In genomic region chr4:149793156-149794009, GRCm38 (mm10) we compare ENCODE assay signal across 8 mouse cellular contexts. TPM values are rescaled to one million over a fixed set of nuclear protein-coding genes. Genes with fewer than 3 reads are reported as not detected.
DNase-seq lines count a peak whose midpoint lies in the region; ATAC-seq and TF ChIP-seq lines count a peak whose summit lies in the region.
"Had no signal": no experiment of that assay in that cellular context is flagged by ENCODE, and none has a peak within 500 bp of the region (broad histone marks: within the 10 kb centered on the region; RNA-seq: fewer than 3 reads in every experiment).

No protein-coding gene starts in this region.

- no peak for TF ChIP-seq POLR2A in MEL (IDR thresholded peaks at IDR 0.05; ENCODE audit: control insufficient read depth in 1 of 2, insufficient read depth in 1 of 2, low read depth in 1 of 2, low read length in 2 of 2, poor library complexity in 1 of 2)
- no peak for TF ChIP-seq POLR2A in small intestine, adult 2 months (IDR thresholded peaks at IDR 0.05; ENCODE audit: low read depth, low read length)

- no peak for TF ChIP-seq EP300 in MEL (IDR thresholded peaks at IDR 0.05; ENCODE audit: low read depth in 1 of 2, low read length in 2 of 2)

- TF ChIP-seq RAD21 in MEL (IDR thresholded peaks at IDR 0.05; ENCODE audit: low read depth, low read length): no peak

- no peaks in the 10 kb centered on the region for H3K79me2 ChIP-seq in MEL (ENCODE audit: control insufficient read depth, insufficient read depth, low read length, poor library complexity)

- TF ChIP-seq CTCF in layer of hippocampus, adult 2 months (conservative IDR thresholded peaks at IDR 0.05): peak; percentile 81
- peak; percentile 69 to 85 (median 78) for TF ChIP-seq CTCF in MEL (IDR thresholded peaks at IDR 0.05 in 2 of 3, conservative IDR thresholded peaks at IDR 0.05 in 1 of 3; ENCODE audit: control insufficient read depth in 1 of 3, insufficient read depth in 1 of 3, low read depth in 2 of 3, low read length in 3 of 3, poor library complexity in 1 of 3, severe bottlenecking in 1 of 3)
- TF ChIP-seq CTCF in small intestine, adult 2 months (IDR thresholded peaks at IDR 0.05; ENCODE audit: extremely low read depth, insufficient read length, insufficient replicate concordance, low read depth, low read length): peak; percentile 77; the same call in 1 of the 2 replicates

- ATAC-seq in megakaryocyte, adult 5-6 weeks (ENCODE audit: poor library complexity, severe bottlenecking): no peak

- 16% methylated on average over 13 of the region's 13 CpGs for WGBS in small intestine, adult 2 months

- DNase-seq in layer of hippocampus, adult 2 months (ENCODE audit: low spot score in 2 of 2): no peak
- no peak for DNase-seq in layer of hippocampus, adult 11-12 months (ENCODE audit: low spot score)
- peak; percentile 63 for DNase-seq in MEL (ENCODE audit: low read depth, low spot score)
- peak; percentile 83 for DNase-seq in induced T-regulatory cell, adult 2 months (ENCODE audit: low read depth)
- no peak for DNase-seq in frontal cortex, postnatal 14 days (ENCODE audit: low spot score in 2 of 2)

- no peaks in the 10 kb centered on the region for H3K27me3 ChIP-seq in MEL (ENCODE audit: control insufficient read depth in 1 of 2, insufficient read depth in 2 of 2, low read length in 2 of 2)
- no peaks in the 10 kb centered on the region for H3K27me3 ChIP-seq in small intestine, adult 2 months (ENCODE audit: control insufficient read depth, insufficient read depth, low read length)
- H3K27me3 ChIP-seq: embryonic facial prominence, embryonic 12.5 days had no signal

- no peak overlapping the region for H3K9ac ChIP-seq in MEL (ENCODE audit: control insufficient read depth, low read depth, low read length, poor library complexity, severe bottlenecking)
- H3K9ac ChIP-seq: embryonic facial prominence, embryonic 12.5 days had no signal

- no peaks in the 10 kb centered on the region for H3K9me3 ChIP-seq in MEL (replicated peaks; ENCODE audit: insufficient read depth, low read length)
- H3K9me3 ChIP-seq: embryonic facial prominence, embryonic 12.5 days had no signal

- H3K27ac ChIP-seq in layer of hippocampus, adult 2 months: no peak overlapping the region
- H3K27ac ChIP-seq in MEL (ENCODE audit: control insufficient read depth, low read depth, low read length): no peak overlapping the region
- peak overlapping the region; percentile 46; the same call in 1 of the 2 replicates for H3K27ac ChIP-seq in small intestine, adult 2 months (ENCODE audit: insufficient read depth, low read depth, low read length)
- H3K27ac ChIP-seq: embryonic facial prominence, embryonic 12.5 days had no signal

- H3K36me3 ChIP-seq in MEL (ENCODE audit: control insufficient read depth in 1 of 2, insufficient read depth in 2 of 2, low read length in 2 of 2): peaks cover 0 to 41% of the 10 kb centered on the region in 2 experiments; a peak in 2 of 4 replicates
- H3K36me3 ChIP-seq in small intestine, adult 2 months (ENCODE audit: control insufficient read depth, insufficient read depth, low read length): no peaks in the 10 kb centered on the region
- H3K36me3 ChIP-seq: embryonic facial prominence, embryonic 12.5 days had no signal

- H3K4me1 ChIP-seq in MEL (ENCODE audit: control insufficient read depth in 1 of 2, insufficient read depth in 2 of 2, low read length in 2 of 2): peaks cover 27 to 59% of the 10 kb centered on the region in 2 experiments
- H3K4me1 ChIP-seq in small intestine, adult 2 months (ENCODE audit: control insufficient read depth, insufficient read depth, insufficient read length, low read length): peaks cover 25% of the 10 kb centered on the region

- H3K4me3 ChIP-seq in layer of hippocampus, adult 2 months: no peak overlapping the region
- H3K4me3 ChIP-seq in MEL (ENCODE audit: control insufficient read depth in 1 of 2, insufficient read depth in 1 of 2, low read depth in 2 of 2, low read length in 2 of 2): no peak overlapping the region
- H3K4me3 ChIP-seq in small intestine, adult 2 months (ENCODE audit: low read depth, low read length): no peak overlapping the region
- H3K4me3 ChIP-seq: embryonic facial prominence, embryonic 12.5 days had no signal

TF ChIP-seq in MEL, 35 proteins besides CTCF, POLR2A, EP300 and RAD21:
- TF ChIP-seq USF2 (IDR thresholded peaks at IDR 0.05; ENCODE audit: borderline replicate concordance in 1 of 2, insufficient read depth in 1 of 2, low read depth in 1 of 2, low read length in 2 of 2): no peak
- TF ChIP-seq TAL1 (IDR thresholded peaks at IDR 0.05; ENCODE audit: low read length): no peak
- TF ChIP-seq KAT2A (conservative IDR thresholded peaks at IDR 0.05; ENCODE audit: low read depth, low read length): no peak
- TF ChIP-seq ZKSCAN1 (IDR thresholded peaks at IDR 0.05; ENCODE audit: low read depth, low read length): no peak
- TF ChIP-seq MYB (IDR thresholded peaks at IDR 0.05; ENCODE audit: low read depth, low read length): no peak
- TF ChIP-seq MAX (IDR thresholded peaks at IDR 0.05; ENCODE audit: low read length): no peak
- TF ChIP-seq USF1 (IDR thresholded peaks at IDR 0.05; ENCODE audit: low read depth, low read length): no peak
- no peak for TF ChIP-seq MEF2A (IDR thresholded peaks at IDR 0.05; ENCODE audit: extremely low read depth, insufficient replicate concordance, low read depth, low read length, poor library complexity, severe bottlenecking)
- TF ChIP-seq SMC3 (IDR thresholded peaks at IDR 0.05; ENCODE audit: low read depth, low read length): no peak
- no peak for TF ChIP-seq MXI1 (IDR thresholded peaks at IDR 0.05; ENCODE audit: low read depth, low read length)

RNA-seq across cellular contexts. Expression of gene Slc25a33, which starts 19.3 kb away (rescaled TPM):
- 10 to 100 TPM; 35.6 to 35.8 TPM for total RNA-seq in layer of hippocampus, adult 2 months (2021)
- 20.6 and 21.4 TPM in 2 replicates for total RNA-seq in MEL (2012; rRNA removed)
- polyA plus RNA-seq in MEL (2012; ENCODE audit: insufficient read depth in 1 of 2, insufficient read length in 2 of 2, low read depth in 1 of 2, low replicate concordance in 2 of 2, missing spikeins in 1 of 2): 100 to 1,000 TPM in 1 of 2 experiments, 10 to 100 TPM in 1; 24.8 to 103 TPM
- polyA plus RNA-seq in small intestine, adult 2 months (2012; rRNA removed): 4.5 and 5.3 TPM in 2 replicates
- total RNA-seq in megakaryocyte, adult 5-6 weeks (2015): 1.7 and 2.3 TPM in 2 replicates
- 1.1 and 1.7 TPM in 2 replicates for total RNA-seq in megakaryocyte, adult 5-6 weeks (2017)

RNA-seq across cellular contexts. Expression of gene Tmem201, which starts 55.5 kb away (rescaled TPM):
- 10 to 100 TPM; 69.7 to 78.3 TPM for total RNA-seq in layer of hippocampus, adult 2 months (2021)
- 28.3 and 31.5 TPM in 2 replicates for total RNA-seq in MEL (2012; rRNA removed)
- polyA plus RNA-seq in MEL (2012; ENCODE audit: insufficient read depth in 1 of 2, insufficient read length in 2 of 2, low read depth in 1 of 2, low replicate concordance in 2 of 2, missing spikeins in 1 of 2): 10 to 100 TPM in 1 of 2 experiments, not detected in 1; 60.6 TPM
- polyA plus RNA-seq in small intestine, adult 2 months (2012; rRNA removed): 14.5 and 19.7 TPM in 2 replicates
- total RNA-seq in megakaryocyte, adult 5-6 weeks (2015): 1.2 and 2.9 TPM in 2 replicates
- total RNA-seq in megakaryocyte, adult 5-6 weeks (2017): 1.5 and 1.9 TPM in 2 replicates

Comparison
In these comparisons a context has a peak if more than half of its experiments do, and no peak if none do; other contexts are left out.
1. DNase-seq: peak in MEL (single experiment) and induced T-regulatory cell, adult 2 months (single experiment); none in layer of hippocampus, adult 2 months (0 of 2), layer of hippocampus, adult 11-12 months (single experiment) and frontal cortex, postnatal 14 days (0 of 2).
2. Peak in every context shown above with its lines, with median percentiles within 50 percentile points of each other: CTCF ChIP-seq.